Mouse (Mus musculus) cerebellum, adult 11-12 months (tissue): Measurements from ENCODE around the gene Slc13a4.
A peak's percentile ranks its signal among the peaks of the same experiment; 100 is the strongest.

Experiments
- DNase-seq: peaks from one replicate; pipeline ENCODE4 v3.0.0; 2022

The Slc13a4 gene

DNA sequence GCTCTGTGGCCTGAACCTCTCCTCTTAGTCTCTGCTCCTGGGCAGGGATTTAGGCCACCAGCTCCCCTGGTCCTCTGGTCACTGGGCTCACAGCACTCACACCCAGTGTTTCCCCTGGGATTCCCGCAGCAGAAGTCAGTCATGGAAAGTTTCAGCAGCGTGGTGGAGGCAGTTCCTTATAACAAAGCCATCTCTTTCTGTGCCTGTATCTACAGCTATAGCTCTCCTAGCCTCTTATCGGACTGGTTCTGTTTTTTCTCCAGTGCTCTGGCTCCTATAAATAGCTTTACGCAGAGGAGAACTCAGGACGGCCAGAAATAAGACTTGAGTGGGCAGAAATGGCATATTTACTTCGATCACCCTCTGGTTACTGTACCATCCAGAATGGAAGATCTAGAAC lies 9.6 kb downstream of the Slc13a4 start:
- DNase-seq, result no peak

DNA sequence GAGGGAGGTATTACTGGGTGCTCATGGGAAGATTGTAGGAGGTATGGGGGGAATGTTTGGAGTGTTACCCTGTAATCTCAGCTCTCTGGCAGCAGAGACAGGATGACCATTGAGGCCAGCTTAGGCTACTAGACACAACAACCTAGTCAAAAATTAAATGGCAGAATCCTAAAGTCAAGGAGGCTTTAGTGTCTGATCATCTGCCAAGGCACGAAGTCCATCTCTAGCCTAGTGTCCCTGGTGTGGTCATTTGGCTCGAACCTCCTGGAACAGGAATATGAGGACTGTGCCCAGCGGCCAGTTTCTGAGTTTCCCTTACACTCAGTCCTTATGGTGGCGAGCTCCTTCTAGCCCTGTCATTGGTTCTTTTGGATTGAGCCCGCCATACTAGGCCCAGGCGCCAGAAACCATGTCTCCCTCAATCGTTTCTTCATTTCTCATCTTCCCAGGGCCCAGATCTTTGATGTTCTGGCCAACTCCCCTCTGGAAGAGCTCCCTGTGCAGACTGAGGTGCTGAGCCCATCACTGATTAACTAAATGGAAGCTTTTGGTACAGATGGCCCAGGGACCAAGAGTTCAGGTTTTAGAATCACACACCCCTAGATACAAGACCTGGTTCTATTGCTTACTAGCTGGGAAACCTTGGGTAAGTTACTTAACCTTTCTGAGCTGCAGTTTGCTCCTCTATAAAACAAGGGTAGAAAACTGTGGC lies 10.3 kb downstream of the Slc13a4 start:
- no peak for DNase-seq

GRCm38 (mm10) chr6:35297001-35297400 lies 10.9 kb downstream of the Slc13a4 start:
- DNase-seq, result no peak

GRCm38 (mm10) chr6:35294964-35295363 lies 13.0 kb downstream of the Slc13a4 start:
- no peak for DNase-seq

DNA sequence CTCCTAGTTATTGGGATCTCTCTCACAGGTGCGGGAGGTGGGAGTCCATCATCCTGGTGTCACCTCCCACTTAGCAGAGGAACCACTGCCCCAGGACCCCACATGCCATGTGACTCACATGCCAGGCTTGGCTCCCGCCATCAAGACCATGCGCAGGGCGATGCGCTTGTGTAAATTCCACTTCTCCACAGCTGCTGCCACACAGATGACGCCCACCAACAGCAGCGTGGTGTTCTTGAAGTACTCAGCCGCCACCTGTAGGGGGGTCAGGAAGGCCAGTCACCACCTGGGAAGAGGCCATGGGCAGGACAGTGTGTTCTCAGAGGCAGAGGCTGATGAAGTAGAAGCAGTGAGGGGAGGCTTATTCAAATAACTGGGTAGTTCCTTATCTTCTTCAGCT lies 18.3 kb downstream of the Slc13a4 start:
- no peak for DNase-seq

GRCm38 (mm10) chr6:35288920-35289319 lies 19.0 kb downstream of the Slc13a4 start:
- DNase-seq, result no peak

DNA sequence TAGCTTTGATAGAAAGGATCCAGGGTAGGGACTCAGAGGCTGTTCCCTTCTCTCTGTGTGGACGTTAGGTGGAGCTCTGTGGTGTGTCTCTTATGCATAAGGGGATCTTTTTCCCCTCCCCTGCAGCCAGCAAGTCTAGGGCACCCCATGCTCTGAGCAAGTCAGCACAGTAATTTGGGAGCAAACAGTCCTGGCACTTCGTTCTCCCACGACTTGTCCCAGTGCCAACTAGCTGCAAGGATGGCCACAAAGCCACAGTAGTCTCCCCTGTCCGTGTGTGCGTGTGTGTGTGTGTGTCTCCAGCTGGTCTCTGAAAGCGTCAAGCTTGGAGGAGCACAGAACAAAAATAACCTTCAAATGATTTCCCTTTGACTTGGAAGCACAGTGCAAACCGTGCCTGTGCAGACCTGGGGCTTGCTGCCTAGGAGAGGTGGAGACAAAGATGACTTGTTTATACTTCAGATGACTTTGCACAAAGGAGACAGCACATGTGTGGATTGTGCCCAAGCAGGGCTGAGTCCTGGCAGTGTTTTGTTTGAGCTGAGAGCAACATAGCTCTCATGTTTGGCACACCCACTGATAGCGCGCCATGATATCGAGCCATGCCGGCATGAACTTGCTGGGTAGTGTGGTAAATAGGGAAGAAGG lies 19.7 kb downstream of the Slc13a4 start:
- no peak for DNase-seq

- DNase-seq, result no peak
These were observed 28.6 kb downstream of the Slc13a4 start for GRCm38 (mm10) chr6:35279306-35279705.

- no peak for DNase-seq
These were observed 29.9 kb downstream of the Slc13a4 start for GRCm38 (mm10) chr6:35277903-35278587.

DNA sequence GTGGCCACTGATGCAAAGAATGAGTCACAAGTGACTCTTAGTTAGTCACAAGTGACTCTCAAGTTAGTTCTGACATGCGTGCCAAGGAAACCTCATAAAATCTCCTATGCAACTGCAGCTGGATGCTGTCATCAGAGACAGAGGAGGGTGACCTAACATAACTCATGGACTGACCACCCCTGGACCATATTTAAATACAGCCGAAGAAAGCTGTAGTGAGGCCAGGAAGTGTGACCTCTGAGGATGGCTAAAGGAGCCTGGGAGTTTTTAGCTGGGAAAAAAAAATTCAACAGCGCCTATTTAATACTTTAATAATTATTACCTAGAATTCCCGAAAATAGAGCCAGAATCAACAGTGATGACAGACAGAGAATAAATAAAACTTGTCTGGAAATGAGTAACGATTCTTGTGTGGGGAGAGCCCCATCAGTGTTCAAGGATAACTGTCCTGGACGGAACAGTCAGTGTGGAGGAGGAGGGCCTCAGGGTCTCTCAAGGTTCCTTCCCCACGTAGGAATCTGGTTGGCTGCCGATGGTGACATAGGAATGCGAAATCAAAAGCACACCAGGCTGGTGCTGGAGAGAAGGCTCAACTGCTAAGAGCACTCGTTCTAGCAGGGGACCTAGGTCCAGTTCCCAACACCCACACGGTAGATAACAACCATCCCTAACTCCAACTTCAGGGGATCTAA lies 34.4 kb downstream of the Slc13a4 start:
- no peak for DNase-seq

DNA sequence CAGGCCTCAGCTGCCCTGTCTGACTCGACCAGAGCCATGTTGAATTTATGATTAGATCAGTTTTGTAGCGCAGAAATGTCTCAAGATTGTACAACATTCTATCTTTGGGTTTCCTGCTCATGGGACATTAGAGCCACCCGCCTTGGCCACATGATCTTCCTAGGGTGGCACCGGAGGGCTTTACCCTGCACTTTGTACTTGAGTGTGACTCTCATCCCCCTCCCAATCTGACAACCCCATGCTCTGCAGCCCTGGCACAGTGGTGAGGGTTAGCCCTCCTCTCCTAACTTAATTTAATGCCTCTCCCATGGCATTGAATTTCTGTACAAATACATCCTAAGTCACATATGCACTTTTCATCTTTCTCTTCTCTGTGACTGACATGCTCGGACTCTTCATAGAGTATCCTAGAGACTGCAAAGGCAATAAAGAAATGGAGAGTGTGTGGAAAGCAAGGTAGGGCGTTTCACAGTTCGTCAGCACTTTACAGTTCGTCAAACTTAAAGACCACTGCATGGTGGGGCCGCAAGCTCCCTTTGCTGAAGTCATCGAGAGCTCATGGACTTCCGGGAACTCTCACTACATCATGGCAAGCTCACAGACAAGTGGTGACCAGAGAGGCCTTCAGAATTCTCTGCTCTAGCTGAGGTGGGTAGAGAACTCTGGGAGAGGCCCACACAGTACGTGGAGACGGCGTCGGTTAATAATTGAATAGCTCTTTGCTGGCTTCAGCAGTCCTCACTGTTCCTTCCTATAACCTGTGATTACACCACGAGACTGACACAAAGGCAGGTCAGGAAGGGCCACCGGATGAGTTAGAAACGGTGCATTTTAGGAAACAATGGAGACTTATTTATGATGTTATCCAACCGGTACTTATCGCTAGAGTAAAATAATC lies 35.8 kb downstream of the Slc13a4 start:
- DNase-seq, result no peak

- peak; percentile 32 for DNase-seq
These were observed 36.7 kb downstream of the Slc13a4 start for GRCm38 (mm10) chr6:35271094-35271855.

- no peak for DNase-seq
These were observed 38.3 kb downstream of the Slc13a4 start for GRCm38 (mm10) chr6:35269643-35270042.

DNA sequence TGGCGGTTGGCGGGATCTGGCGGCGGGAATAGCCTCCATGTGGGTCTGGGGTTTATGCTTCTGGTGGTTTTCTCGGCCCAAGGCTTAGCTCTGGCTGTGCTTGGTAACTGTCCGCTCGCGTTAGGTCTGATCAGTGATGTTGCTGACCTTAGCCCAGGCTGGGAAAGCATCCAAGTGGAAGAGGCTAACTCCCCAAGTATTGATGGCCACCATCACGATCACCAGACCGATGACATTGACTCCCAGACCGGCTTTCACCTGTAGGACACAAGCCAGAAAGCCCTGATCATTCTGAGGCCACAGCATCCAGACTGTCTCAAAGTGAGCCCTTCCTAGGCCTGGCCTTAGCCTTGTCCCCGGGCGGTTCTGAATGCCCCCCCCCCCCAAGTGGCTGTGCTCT lies 39.2 kb downstream of the Slc13a4 start:
- no peak for DNase-seq

GRCm38 (mm10) chr6:35265580-35266278 lies 42.2 kb downstream of the Slc13a4 start:
- no peak for DNase-seq

GRCm38 (mm10) chr6:35260531-35260930 lies 47.4 kb downstream of the Slc13a4 start:
- no peak for DNase-seq

DNA sequence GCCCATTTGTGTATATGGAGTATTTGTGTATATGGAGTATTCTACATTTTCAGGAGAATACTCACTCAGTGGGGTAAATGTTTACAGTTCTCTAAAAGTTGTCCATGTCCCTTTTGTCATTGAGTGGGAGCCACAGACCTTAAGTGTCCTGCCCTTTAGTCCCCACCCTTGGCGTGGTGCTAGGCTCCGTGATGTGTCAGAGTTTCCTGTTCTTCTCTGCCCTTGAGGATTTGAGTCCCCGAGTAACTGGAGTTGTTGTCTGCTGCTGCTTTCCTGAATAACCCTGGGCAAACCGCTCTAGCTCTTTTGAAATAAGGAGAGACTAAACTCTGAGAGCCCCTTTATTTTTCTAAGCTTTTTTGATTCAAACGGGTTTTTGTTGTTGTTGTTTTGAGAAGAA lies 48.4 kb downstream of the Slc13a4 start:
- DNase-seq, result no peak

DNA sequence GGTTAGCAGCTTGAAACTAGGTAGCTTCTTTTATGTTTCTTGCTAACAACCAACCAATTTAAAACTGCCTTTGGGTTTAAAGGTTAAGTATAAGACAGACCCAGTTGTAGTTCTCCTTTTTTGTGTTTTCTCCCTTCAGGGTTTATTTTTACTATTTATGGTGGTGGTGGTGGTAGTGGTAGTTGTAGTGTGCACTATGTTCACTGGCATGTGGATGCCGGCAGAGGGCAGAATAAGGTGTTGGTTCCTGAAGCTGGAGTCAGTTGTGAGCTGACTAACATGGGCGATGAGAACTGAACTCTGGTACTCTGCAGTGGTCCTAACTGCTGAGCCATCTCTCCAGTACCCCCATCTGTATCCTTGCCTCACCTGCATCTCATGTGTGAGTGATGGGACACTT lies 49.0 kb downstream of the Slc13a4 start:
- DNase-seq, result no peak

GRCm38 (mm10) chr6:35257626-35258190 lies 50.2 kb downstream of the Slc13a4 start:
- DNase-seq, result no peak

- no peak for DNase-seq
These were observed 51.2 kb downstream of the Slc13a4 start for GRCm38 (mm10) chr6:35256691-35257090.

- no peak for DNase-seq
These were observed 52.9 kb downstream of the Slc13a4 start for GRCm38 (mm10) chr6:35255017-35255416.
